Mouse (Mus musculus) layer of hippocampus, adult 9-10 months (tissue): ENCODE measurements around the gene Ubr2.

Source experiments
- DNase-seq: peaks from one replicate; pipeline ENCODE4 v3.0.0; 2022; ENCODE audit warnings: low spot score

Ubr2 gene

GRCm38 (mm10) chr17:47009898-47010721 is at the start of gene Ubr2:
Gene Ubr2, minus strand, starts transcription at chr17:47010556.
- DNase-seq: peak; percentile 83

GRCm38 (mm10) chr17:47059836-47060360 is 49.5 kb upstream of the Ubr2 start:
- DNase-seq: no peak

DNA sequence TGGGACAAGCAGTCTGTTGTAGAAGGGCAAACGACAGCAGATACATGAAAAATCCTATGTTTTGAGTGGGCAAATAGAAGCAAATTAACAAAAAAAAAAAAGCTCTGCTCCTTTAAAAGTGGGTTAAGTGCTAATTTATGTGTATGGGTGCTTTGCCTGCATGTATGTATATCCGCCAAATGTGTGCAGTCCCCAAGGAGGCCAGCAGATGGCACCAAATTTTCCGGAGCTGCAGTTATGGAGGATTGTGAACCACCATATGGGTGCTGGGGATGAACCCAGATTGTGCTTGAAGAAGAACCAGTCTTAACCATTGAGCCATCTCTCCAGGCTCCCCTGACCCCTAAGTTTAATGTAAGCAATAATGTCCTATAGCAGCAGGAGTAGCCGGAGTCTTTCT is 47.6 kb upstream of the Ubr2 start:
- no peak for DNase-seq

GRCm38 (mm10) chr17:47056476-47056875 is 46.1 kb upstream of the Ubr2 start:
- DNase-seq: no peak

DNA sequence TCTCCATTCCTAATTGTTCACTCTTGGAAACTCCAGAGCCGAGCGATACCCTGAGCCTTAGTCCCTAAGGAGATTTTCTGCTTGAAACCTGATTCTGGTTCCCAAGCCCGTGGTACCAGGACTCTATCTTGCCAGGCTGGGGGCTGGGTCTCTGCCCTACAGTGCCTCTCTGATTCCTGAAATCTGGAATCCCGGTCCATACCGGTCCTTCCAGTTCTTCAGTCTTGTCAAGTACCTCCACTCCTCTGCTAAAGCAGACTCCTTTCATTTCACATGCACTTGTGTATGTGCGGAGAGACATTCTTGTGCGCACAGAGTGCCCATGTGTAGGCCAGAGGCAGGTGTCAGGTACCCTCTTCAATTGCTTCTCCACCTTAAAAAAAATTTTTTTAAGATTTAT is 44.8 kb upstream of the Ubr2 start:
- DNase-seq: no peak

DNA sequence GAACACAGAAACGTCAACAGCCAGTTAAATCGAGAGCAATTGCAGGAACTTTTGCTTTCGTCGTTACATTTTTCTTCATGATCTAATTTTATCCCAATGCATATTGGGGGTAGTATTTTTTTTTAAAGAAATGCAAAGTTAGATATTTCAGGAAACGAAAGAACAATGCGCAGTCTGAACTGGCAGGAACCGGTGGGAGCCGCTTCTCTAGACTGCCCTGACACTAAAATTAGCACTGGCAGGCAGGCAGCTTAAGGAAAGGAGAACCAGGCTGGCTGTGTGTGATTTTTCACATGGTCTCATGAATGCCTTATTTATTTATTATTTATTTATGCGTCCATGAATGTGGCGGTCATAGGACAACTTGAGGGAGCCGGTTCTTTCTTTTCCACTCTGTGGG is 44.3 kb upstream of the Ubr2 start:
- DNase-seq: no peak

DNA sequence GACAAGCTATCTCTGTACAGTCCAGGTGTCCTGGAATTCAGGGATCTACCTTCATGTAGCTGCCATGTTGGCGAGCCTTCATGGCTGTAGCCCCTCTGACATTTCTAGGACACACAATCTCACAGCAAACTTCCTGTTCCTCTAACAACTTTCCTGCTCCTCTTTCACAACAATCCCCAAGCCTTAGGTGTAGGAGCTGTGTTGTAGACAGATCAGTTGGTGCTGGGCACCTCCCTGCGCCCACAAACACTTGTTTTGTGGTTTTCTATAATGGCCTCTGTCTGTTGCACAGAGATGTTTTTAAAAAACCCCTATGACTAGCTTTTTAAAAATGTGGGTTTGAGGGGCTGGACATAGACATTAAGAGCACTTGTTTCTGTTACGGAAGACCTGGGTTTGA is 40.3 kb upstream of the Ubr2 start:
- no peak for DNase-seq

DNA sequence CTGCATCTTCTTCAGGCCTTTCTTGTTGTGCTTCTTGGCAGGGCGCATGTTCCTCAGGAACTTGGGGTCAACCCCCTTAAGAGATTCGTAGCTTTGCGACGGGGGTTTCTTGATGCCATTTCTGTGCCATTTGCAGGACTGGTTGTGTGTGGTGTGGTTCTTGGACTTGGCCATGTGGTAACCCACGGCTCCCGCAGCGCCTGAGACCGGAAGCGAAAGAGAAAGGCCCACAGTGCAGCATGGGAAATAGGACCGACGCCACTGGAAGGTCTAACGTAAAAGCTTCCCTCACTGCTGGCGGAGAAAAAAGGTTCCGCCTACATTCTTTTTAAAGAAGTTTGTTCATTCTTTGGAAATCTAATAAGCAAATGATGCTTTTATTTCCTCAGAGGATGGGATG is 32.5 kb upstream of the Ubr2 start:
- no peak for DNase-seq

GRCm38 (mm10) chr17:47038844-47039803 is 28.8 kb upstream of the Ubr2 start:
- DNase-seq: peak; percentile 77

DNA sequence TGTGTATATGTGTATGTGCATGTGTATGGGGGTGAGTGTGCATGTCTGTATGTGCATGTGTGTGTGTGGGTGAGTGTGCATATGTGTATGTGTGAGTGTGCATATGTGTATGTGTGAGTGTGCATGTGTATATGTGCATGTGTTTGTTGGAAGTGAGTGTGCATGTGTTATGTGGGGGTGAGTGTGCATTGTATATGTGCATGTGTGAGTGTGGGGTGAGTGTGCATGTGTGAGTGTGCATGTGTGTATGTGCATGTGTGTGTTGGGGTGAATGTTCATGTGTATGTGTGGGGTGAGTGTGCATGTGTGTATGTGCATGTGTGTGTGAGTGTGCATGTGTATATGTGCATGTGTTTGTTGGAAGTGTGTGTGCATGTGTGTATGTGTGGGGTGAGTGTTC is 24.2 kb upstream of the Ubr2 start:
- DNase-seq: no peak

DNA sequence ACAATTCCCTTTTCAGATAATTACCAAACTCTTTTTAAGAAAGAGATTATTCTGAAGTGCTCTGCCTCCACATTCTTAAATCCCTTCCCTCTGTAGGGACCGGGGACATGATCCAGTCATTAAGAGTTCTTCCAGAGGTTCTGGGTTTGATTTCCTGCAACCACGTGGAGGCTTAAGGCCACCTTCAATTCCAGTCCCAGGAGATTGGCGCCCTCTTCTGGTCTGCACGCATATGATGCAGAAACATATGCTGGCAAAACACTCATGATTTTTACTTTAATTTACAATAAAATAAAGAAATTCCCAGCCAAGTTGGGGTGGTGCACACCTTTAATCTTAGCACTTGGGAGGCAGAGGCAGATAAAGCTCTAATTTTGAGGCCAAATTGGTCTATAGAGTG is 23.3 kb upstream of the Ubr2 start:
- DNase-seq: no peak

DNA sequence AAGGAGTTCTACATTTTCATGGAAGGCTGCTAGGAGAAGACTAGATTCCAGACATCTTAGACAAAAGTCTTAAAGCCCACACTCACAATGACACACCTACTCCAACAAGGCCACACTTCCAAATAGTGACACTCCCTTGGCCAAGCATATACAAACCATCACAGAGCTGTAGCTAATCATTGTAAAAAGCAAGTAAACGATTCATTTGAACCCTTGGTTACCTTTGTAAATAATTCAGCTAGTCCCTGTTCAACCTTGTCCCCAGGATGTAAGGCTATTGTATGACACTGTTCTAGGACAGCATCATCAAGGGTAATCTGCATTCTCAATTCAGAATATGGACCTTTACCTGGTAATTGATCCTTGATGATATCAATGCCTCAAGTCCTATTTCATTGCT is 14.4 kb upstream of the Ubr2 start:
- no peak for DNase-seq

- DNase-seq: no peak
Observed at GRCm38 (mm10) chr17:47023369-47023768, 13.0 kb upstream of the Ubr2 start.

DNA sequence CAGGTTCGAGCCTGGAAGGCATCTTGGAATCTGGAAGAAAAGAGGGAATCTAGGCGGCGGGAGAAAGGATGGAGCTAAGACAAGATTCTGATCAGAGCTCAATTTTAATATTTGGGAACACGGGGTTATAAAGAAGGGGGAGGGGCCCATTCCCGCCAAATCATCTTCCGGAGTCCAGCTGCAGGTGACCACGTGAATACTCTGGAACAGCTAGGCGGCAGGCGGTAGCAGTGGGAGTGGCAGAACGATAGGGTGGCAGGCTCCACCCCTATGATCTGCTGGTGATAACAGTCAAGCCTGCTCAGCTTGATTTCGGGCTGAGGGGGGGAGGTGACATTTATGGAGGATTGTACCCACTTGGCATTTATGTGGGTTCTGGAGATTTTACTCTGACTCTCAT is 2.5 kb upstream of the Ubr2 start:
- no peak for DNase-seq

- no peak for DNase-seq
Observed at GRCm38 (mm10) chr17:47011661-47012043, 1.3 kb upstream of the Ubr2 start.

GRCm38 (mm10) chr17:47010722-47011660 is 635 bp upstream of the Ubr2 start:
- peak; percentile 46 for DNase-seq

DNA sequence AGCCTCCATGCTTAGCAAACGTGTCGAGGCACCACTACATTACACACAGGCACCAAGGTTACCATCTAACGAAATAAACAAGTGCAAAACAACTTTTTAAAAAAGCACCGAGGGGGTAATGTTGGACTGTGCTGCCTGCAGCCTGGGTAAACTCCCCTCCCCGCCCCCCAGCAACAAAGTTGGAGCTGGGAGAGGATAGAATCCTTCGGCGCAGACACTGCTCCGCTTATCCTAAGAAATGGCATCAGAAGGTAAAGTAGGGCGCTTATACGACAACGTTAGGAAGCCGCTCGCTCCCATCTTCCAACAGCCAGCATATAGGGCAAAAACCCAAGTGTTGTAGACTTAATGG is 834 bp downstream of the Ubr2 start:
- DNase-seq: no peak

- no peak for DNase-seq
Observed at GRCm38 (mm10) chr17:47009016-47009415, 1.3 kb downstream of the Ubr2 start.

DNA sequence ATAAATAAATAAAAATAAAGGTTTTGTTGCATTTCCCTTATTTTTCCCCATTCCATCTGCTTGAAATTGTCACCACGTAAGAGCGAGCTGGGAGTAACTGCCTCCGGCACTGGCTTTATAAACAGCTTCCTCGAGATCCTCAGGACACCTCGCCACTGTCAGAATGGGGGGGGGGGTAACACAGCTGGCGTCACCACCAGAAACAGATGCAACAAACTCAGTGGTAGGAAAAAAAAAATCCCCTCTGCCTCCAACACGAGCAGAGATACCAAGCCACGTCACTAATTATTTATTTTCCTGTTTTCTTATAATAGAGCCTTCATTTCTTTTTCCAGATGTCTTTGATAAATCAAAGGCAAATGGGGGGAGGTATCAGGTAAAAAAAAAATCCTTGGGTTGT is 1.9 kb downstream of the Ubr2 start:
- DNase-seq: no peak

- DNase-seq: no peak
Observed at GRCm38 (mm10) chr17:47006741-47007140, 3.6 kb downstream of the Ubr2 start.

DNA sequence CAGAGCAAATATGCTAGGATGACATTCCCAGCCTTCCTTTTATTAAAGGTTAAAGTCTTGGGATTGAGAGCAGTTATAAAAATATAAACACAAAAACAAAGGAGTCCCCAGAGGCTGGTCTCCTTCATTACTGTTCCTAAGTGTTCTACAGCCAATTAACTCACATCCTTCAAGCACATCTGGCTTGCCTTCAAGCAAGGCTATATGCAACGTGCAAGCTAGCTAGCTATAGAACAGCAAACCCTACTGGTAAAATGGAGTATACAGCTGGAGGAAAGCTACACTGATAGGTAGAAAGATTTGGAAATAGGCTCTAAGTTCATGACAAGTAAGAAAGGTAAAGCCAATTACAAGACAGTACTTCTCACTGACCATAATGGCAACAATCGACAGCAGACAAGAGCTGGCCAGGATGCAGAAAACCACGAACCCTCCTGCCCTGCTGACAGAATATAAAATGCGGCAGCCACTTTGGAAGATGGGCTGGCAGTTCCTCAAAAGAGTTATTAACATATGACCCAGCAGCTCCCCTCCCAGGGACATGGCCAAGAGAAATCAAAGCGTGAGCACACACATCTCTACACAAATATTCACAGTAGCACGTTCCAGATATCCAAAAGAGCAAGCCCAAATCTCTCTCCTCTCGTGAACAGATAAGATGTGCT is 4.5 kb downstream of the Ubr2 start:
- DNase-seq: no peak
